Mouse (Mus musculus): ENCODE results near the gene Tfdp2. TPM values are rescaled to one million over a fixed set of nuclear protein-coding genes. Genes with fewer than 3 reads are reported as not detected.
"Not testable (repeated sequence)": the region's sequence is repeated elsewhere in the genome, so short reads cannot be mapped to it uniquely, and the experiment has no call there.

The Tfdp2 gene
- 7.4 and 14.7 TPM in 2 replicates for polyA plus RNA-seq (2012; rRNA removed)

DNA sequence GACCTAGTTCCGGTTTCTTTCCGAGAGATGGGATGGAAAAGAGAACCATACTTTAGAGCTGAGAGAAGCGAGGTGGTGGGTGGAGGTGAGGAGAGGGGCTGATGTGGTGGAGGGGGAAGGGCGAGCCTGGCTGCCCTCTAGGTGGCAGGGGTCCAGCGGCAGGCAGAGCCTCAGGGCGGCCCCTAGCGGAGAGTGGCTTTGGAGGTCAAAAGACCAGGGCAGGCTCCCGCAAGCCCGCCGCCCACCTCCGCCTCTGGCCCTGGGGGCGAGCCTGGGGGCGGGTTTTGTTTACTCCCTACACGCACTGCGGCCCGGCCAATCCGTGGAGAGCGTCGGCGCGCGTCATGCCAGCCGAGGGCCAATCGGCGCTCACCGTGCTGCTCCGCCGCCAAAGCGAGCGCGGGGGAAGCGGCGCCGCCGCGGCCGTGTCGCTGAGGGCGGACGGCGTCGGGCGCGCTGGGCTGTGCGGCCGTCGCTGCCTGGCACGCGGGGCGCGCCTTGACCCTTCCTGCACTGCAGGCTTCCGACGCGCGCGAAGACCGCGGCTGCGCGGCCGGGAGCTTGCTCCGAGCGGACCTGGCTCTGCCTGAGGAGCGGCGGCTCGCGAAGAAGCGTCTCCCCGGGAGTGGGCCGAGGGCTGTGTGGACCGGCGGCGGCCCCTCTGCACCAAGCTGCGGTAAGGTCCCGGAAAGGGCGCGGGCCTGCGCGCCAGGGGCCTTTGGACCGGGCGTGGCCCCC is at the start of gene Tfdp2:
Gene Tfdp2, plus strand, starts transcription at position 391 of the 738 bp plus-strand sequence.
- DNase-seq (ENCODE audit: low read depth, low spot score), result peak; percentile 64
- under 1% methylated on average over 79 of the region's 81 CpGs for WGBS

GRCm38 (mm10) chr9:96152801-96153200 is 43.3 kb upstream of the Tfdp2 start:
- WGBS, result 88% methylated on average over 7 of the region's 7 CpGs

GRCm38 (mm10) chr9:96158431-96158830 is 37.6 kb upstream of the Tfdp2 start:
- 30% methylated on average over 4 of the region's 4 CpGs for WGBS
- no peak for DNase-seq (ENCODE audit: low read depth, low spot score)

More at GRCm38 (mm10) chr9:96152801-96153200, 43.3 kb upstream of the Tfdp2 start:
- DNase-seq (ENCODE audit: low read depth, low spot score), result no peak

DNA sequence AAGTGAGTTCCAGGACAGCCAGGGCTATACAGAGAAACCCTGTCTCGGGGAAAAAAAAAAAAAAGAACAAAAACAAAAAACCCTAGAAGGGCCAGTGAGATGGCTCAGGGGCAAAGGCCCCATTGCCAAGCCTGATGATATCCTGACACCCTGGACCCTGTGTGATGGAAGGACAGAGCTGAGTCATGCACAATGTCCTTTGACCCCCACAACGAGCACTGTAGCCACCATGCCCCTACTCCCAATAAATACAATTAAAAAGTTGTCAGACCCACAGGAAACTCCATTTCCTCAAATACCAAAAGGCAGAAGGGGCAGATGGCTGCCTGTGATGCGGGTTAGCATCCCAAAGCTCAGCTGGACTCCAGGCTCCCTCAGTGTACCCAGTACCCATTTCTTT is 37.0 kb upstream of the Tfdp2 start:
- no peak for DNase-seq (ENCODE audit: low read depth, low spot score)
- 74% methylated on average over 3 of the region's 3 CpGs for WGBS

GRCm38 (mm10) chr9:96160767-96161166 is 35.3 kb upstream of the Tfdp2 start:
- WGBS, result 77% methylated on average over 3 of the region's 3 CpGs
- no peak for DNase-seq (ENCODE audit: low read depth, low spot score)

DNA sequence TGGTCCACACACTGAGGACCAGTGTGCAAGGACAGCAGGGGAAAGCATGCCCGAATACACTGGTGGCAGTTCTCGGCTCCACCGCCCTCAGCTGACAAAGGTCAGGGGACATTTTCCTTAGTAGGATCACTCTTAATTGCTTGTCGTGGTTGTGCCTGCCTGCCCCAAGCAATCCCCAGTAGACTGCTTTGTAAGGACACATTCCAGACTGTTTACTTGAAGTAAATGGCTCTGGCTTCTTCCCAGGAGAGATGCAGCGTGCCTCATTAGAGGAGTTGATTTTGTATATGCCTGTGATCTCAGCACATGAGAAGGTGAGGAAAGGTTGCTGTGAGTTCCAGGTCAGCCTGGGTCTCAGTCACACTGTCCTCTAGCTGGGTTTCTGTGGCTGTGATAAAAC is 33.7 kb upstream of the Tfdp2 start:
- 69% methylated on average over 5 of the region's 5 CpGs for WGBS
- DNase-seq (ENCODE audit: low read depth, low spot score), result no peak

GRCm38 (mm10) chr9:96163443-96163842 is 32.6 kb upstream of the Tfdp2 start:
- no peak for DNase-seq (ENCODE audit: low read depth, low spot score)
- 90% methylated on average over 7 of the region's 7 CpGs for WGBS

GRCm38 (mm10) chr9:96163983-96164382 is 32.1 kb upstream of the Tfdp2 start:
- 98% methylated on average over 15 of the region's 15 CpGs for WGBS
- DNase-seq (ENCODE audit: low read depth, low spot score), result not testable (repeated sequence)

GRCm38 (mm10) chr9:96167168-96167585 is 28.9 kb upstream of the Tfdp2 start:
- DNase-seq (ENCODE audit: low read depth, low spot score), result peak; percentile 29
- 48% methylated on average over 5 of the region's 5 CpGs for WGBS

GRCm38 (mm10) chr9:96170600-96170999 is 25.5 kb upstream of the Tfdp2 start:
- 54% methylated on average over 3 of the region's 3 CpGs for WGBS
- DNase-seq (ENCODE audit: low read depth, low spot score), result no peak

DNA sequence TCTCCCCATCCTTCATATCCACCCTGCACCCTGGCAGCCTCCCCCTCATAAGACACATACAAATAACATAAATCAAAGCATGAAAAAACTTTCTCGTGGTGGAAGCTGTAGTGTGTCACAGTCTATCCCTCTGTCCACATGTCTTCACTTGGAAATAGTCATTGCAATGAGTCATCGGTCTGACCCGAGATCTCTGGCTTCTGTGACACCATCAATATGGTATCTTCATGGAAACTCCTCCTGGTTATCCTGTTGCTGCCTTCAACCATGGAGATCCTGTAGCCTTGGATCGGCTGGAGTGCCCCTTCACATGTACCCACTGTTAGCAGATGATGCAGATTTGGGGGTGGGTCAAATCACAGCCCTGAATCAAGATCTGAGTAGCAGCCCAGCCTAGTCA is 11.2 kb upstream of the Tfdp2 start:
- WGBS, result 72% methylated on average over 4 of the region's 4 CpGs
- no peak for DNase-seq (ENCODE audit: low read depth, low spot score)

DNA sequence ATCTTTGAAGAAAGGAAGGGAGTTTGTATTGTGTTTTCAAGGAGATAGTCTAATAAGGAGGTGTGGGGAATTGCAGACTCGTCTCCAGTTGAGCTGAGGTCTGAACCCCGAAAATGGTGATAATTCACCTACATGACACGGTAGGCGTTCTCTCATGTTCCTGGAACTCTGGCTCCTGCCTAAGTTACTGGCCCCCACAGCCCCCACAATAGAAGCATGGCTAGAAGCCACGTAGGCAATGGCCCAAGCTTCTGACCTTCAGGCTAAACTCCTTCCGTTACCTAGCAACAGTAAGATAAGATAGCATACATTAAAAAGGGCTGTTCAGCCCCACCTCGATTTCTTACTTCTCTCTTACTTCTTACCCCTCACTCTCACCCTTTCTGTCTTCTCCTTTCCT is 9.4 kb upstream of the Tfdp2 start:
- DNase-seq (ENCODE audit: low read depth, low spot score), result no peak
- 56% methylated on average over 7 of the region's 7 CpGs for WGBS

DNA sequence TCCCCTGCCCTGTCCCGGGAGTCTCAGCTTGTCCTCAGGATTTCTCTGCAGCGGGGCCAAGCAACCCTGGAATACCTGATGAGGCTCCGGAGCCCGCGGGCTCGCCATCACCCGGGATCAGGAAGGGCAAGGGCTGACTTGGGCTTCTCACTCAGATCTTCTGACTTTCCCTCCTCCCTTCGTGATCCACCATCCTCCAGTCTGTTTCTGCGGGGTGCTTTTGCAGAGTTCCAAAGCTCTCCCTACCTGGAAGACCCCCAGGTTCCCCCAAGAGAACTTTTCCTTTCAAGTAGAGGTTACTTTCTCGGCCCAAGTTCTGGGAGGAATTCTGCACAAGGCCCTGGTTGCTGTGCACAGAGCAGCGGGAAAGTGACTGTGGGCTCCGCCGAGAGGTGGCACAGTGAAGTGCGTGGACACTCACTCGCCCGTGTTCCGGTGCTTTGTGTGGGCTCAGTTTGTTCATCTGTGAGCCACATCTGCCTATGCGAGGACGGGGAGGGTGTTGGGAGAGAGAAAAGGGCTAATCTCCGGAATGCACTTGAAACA is 634 bp downstream of the Tfdp2 start:
- WGBS, result under 1% methylated on average over 20 of the region's 20 CpGs
- DNase-seq (ENCODE audit: low read depth, low spot score), result no peak

GRCm38 (mm10) chr9:96197806-96198205 is 1.7 kb downstream of the Tfdp2 start:
- DNase-seq (ENCODE audit: low read depth, low spot score), result no peak
- WGBS, result 51% methylated on average over 9 of the region's 9 CpGs

GRCm38 (mm10) chr9:96203663-96204062 is 7.6 kb downstream of the Tfdp2 start:
- DNase-seq (ENCODE audit: low read depth, low spot score), result no peak
- 78% methylated on average over 3 of the region's 3 CpGs for WGBS

GRCm38 (mm10) chr9:96207428-96207827 is 11.4 kb downstream of the Tfdp2 start:
- 92% methylated on average over 3 of the region's 3 CpGs for WGBS
- DNase-seq (ENCODE audit: low read depth, low spot score), result no peak

GRCm38 (mm10) chr9:96213036-96213645 is 17.1 kb downstream of the Tfdp2 start:
- 71% methylated on average over 3 of the region's 3 CpGs for WGBS
- DNase-seq (ENCODE audit: low read depth, low spot score), result no peak

- DNase-seq (ENCODE audit: low read depth, low spot score), result no peak
- 79% methylated on average over 2 of the region's 2 CpGs for WGBS
Observed at GRCm38 (mm10) chr9:96214171-96214570, 18.1 kb downstream of the Tfdp2 start.

- no peak for DNase-seq (ENCODE audit: low read depth, low spot score)
- WGBS, result 100% methylated on average over 1 of the region's 1 CpGs
Observed at GRCm38 (mm10) chr9:96217299-96217698, 21.2 kb downstream of the Tfdp2 start.

DNA sequence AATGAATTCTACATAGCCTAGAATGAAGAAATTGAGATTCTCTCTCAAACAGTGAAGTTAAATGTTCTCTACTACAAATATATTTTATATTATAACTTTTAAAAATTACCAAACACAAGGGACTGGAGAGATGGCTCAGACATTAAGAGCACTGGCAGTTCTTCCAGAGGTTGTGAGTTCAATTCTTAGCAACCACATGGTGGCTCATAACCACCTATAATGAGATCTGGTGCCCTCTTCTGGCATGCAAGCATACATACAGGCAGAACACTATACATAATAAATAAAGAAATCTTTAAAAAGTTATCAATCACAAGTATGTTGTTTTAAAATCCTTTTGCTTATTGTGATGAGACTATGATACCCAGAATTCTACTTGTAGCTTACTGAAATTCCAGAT is 21.7 kb downstream of the Tfdp2 start:
- no peak for DNase-seq (ENCODE audit: low read depth, low spot score)

GRCm38 (mm10) chr9:96219114-96219669 is 23.1 kb downstream of the Tfdp2 start:
- DNase-seq (ENCODE audit: low read depth, low spot score), result no peak
- 82% methylated on average over 2 of the region's 2 CpGs for WGBS

All from large intestine, adult 2 months (tissue).